Mouse (Mus musculus) lung, adult 2 months (tissue): Measurements from ENCODE around the gene Liph.

Source experiments
- CTCF ChIP-seq: fragments of 200-500 bp; IDR thresholded peaks from 2 replicates; pipeline ENCODE4 v1.5.1; 2011; ENCODE audit warnings: mild to moderate bottlenecking, low read length, control low read depth; ENCODE audit not compliant: insufficient read depth
- POLR2A ChIP-seq: fragments of 200-500 bp; IDR thresholded peaks from 2 replicates; pipeline ENCODE4 v1.6.1; 2011; ENCODE audit warnings: low read depth, mild to moderate bottlenecking, control low read depth, low read length, borderline replicate concordance; ENCODE audit errors: extremely low read depth

DNA sequence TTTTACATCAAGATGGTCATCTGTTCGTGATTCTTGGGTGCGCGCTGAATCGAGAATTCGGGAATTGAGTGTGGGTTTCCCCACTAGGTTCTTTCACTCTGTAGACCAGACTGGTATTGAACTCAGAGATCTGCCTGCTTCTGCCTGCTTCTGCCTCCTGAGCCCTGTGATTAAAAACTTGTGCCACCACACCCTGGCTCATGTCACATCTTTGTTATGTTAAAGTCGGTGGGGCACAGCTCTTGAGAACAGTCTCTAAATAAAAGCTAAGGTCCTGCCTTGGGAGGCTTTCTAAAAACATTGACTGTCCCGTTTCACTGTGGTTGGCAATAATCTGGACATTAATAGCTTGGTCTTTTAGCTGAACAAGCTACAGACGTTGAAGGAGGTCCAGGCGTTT, 12.3 kb downstream of the Liph start:
- no peak for TF ChIP-seq CTCF
- TF ChIP-seq POLR2A = no peak
